Mouse (Mus musculus): ENCODE data around the gene Hspd1. TPM values are rescaled to one million over a fixed set of nuclear protein-coding genes. Genes with fewer than 3 reads are reported as not detected.
"Not testable (repeated sequence)": the region's sequence is repeated elsewhere in the genome, so short reads cannot be mapped to it uniquely, and the experiment has no call there.

The Hspd1 gene
- polyA plus RNA-seq, 1 experiment = 35.0 TPM

- no peak for DNase-seq (ENCODE audit: low read depth)
Observed at GRCm38 (mm10) chr1:55087401-55087904, 590 bp downstream of the Hspd1 start.

GRCm38 (mm10) chr1:55086868-55087400 lies 1.1 kb downstream of the Hspd1 start:
- DNase-seq (ENCODE audit: low read depth) = no peak

GRCm38 (mm10) chr1:55085781-55086366 lies 2.2 kb downstream of the Hspd1 start:
- no peak for DNase-seq (ENCODE audit: low read depth)

- no peak for DNase-seq (ENCODE audit: low read depth)
Observed at GRCm38 (mm10) chr1:55082106-55082505, 5.9 kb downstream of the Hspd1 start.

GRCm38 (mm10) chr1:55079677-55080076 lies 8.4 kb downstream of the Hspd1 start:
- DNase-seq (ENCODE audit: low read depth) = no peak

- no peak for DNase-seq (ENCODE audit: low read depth)
Observed at GRCm38 (mm10) chr1:55076849-55077516, 11.1 kb downstream of the Hspd1 start.

GRCm38 (mm10) chr1:55076395-55076743 lies 11.7 kb downstream of the Hspd1 start:
- DNase-seq (ENCODE audit: low read depth) = no peak

GRCm38 (mm10) chr1:55075652-55076394 lies 12.2 kb downstream of the Hspd1 start:
- DNase-seq (ENCODE audit: low read depth) = no peak

GRCm38 (mm10) chr1:55074757-55075156 lies 13.3 kb downstream of the Hspd1 start:
- no peak for DNase-seq (ENCODE audit: low read depth)

- not testable (repeated sequence) for DNase-seq (ENCODE audit: low read depth)
Observed at GRCm38 (mm10) chr1:55072328-55072727, 15.7 kb downstream of the Hspd1 start.

- no peak for DNase-seq (ENCODE audit: low read depth)
Observed at GRCm38 (mm10) chr1:55061772-55062171, 26.3 kb downstream of the Hspd1 start.

- DNase-seq (ENCODE audit: low read depth) = no peak
Observed at GRCm38 (mm10) chr1:55061099-55061498, 26.9 kb downstream of the Hspd1 start.

- not testable (repeated sequence) for DNase-seq (ENCODE audit: low read depth)
Observed at GRCm38 (mm10) chr1:55058383-55058782, 29.7 kb downstream of the Hspd1 start.

GRCm38 (mm10) chr1:55055322-55056115 lies 32.5 kb downstream of the Hspd1 start:
- no peak for DNase-seq (ENCODE audit: low read depth)

- no peak for DNase-seq (ENCODE audit: low read depth)
Observed at GRCm38 (mm10) chr1:55053596-55053995, 34.4 kb downstream of the Hspd1 start.

GRCm38 (mm10) chr1:55053005-55053404 lies 35.0 kb downstream of the Hspd1 start:
- DNase-seq (ENCODE audit: low read depth) = no peak

- DNase-seq (ENCODE audit: low read depth) = peak; percentile 81
Observed at GRCm38 (mm10) chr1:55052355-55052953, 35.6 kb downstream of the Hspd1 start, which contains the start of gene Coq10b. TSS of gene Coq10b (plus strand) at chr1:55052770.

- DNase-seq (ENCODE audit: low read depth) = no peak
Observed at GRCm38 (mm10) chr1:55051671-55052070, 36.4 kb downstream of the Hspd1 start.

- DNase-seq (ENCODE audit: low read depth) = peak; percentile 88
Observed at GRCm38 (mm10) chr1:55048841-55049587, 39.0 kb downstream of the Hspd1 start.

- no peak for DNase-seq (ENCODE audit: low read depth)
Observed at GRCm38 (mm10) chr1:55043164-55043563, 44.9 kb downstream of the Hspd1 start.
